7 mouse cellular contexts compared by ENCODE assay signal in the genomic region with DNA sequence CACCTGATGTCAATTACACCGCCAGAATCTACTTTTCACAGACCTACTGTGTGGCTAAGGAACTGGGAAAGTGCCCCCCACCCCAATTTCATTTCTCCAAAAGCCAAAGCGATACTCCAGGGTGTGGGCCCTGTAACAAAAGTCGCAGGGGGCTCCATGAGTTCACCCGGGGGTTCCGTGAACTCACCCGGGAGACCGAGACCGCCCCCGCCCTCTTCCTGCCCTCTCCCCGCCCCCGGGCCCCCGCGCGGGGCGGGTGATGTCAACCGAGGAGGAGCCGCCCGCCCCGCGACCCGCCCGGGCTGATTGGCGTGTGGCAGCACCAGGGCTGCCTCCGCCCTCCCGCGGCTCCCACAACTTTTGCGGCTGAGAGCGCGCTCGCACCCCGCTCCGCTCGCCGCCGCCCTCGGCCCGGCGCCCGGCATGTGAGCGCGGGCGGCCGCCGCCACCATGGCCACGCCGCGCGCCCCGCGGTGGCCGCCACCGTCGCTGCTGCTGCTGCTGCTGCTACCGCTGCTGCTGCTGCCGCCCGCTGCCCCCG. TPM values are rescaled to one million over a fixed set of nuclear protein-coding genes. Genes with fewer than 3 reads are reported as not detected.
DNase-seq lines count a peak whose midpoint lies in the region; ATAC-seq and TF ChIP-seq lines count a peak whose summit lies in the region.

A gene (plus strand): TSS at position 209 of the 541 bp plus-strand sequence.

- H3K27ac ChIP-seq in midbrain, embryonic 10.5 days (replicated peaks) = peak within 1 kb of the TSS; percentile 97
- peak within 1 kb of the TSS; percentile 61 for H3K27ac ChIP-seq in small intestine, adult 2 months (ENCODE audit: insufficient read depth, low read depth, low read length)

- 1% methylated on average over 56 of the region's 57 CpGs for WGBS in midbrain, embryonic 10.5 days
- 2% methylated on average over 57 of the region's 57 CpGs for WGBS in small intestine, adult 2 months

- H3K4me1 ChIP-seq in midbrain, embryonic 10.5 days = peaks cover 73% of the 10 kb centered on the region
- no peaks in the 10 kb centered on the region; the same call in 1 of the 2 replicates for H3K4me1 ChIP-seq in small intestine, adult 2 months (ENCODE audit: control insufficient read depth, insufficient read depth, insufficient read length, low read length)

- no peaks in the 10 kb centered on the region for H3K9me3 ChIP-seq in midbrain, embryonic 10.5 days (replicated peaks)

- no peaks in the 10 kb centered on the region for H3K27me3 ChIP-seq in midbrain, embryonic 10.5 days (ENCODE audit: low read depth, poor library complexity, severe bottlenecking)
- no peaks in the 10 kb centered on the region; the same call in 1 of the 2 replicates for H3K27me3 ChIP-seq in small intestine, adult 2 months (ENCODE audit: control insufficient read depth, insufficient read depth, low read length)

- TF ChIP-seq POLR2A in small intestine, adult 2 months (IDR thresholded peaks at IDR 0.05; ENCODE audit: low read depth, low read length) = no peak; the same call in 1 of the 2 replicates

- peak; percentile 46 for ATAC-seq in inflammation-experienced regulatory T-cells, adult 6 months

- no peak for TF ChIP-seq CTCF in small intestine, adult 2 months (IDR thresholded peaks at IDR 0.05; ENCODE audit: extremely low read depth, insufficient read length, insufficient replicate concordance, low read depth, low read length)

- peak within 1 kb of the TSS; percentile 93 for H3K4me3 ChIP-seq in midbrain, embryonic 10.5 days
- peak within 1 kb of the TSS; percentile 84 for H3K4me3 ChIP-seq in small intestine, adult 2 months (ENCODE audit: low read depth, low read length)

- DNase-seq in adrenal gland, adult 8-10 months = peak; percentile 74
- DNase-seq in embryo, embryonic 10 days (ENCODE audit: low spot score) = peak; percentile 80
- DNase-seq in gastrocnemius, postnatal 25 days = peak; percentile 88
- DNase-seq in left cerebral cortex, postnatal 36 days (ENCODE audit: low spot score in 2 of 2) = peak; percentile 54 to 73
- DNase-seq in midbrain, embryonic 10.5 days (ENCODE audit: low spot score) = peak; percentile 80

- intact Hi-C loops in left cerebral cortex, postnatal 36 days (cut with DNase I) = no loop called here

- H3K36me3 ChIP-seq in midbrain, embryonic 10.5 days = peaks cover 14% of the 10 kb centered on the region
- H3K36me3 ChIP-seq in small intestine, adult 2 months (ENCODE audit: control insufficient read depth, insufficient read depth, low read length) = no peaks in the 10 kb centered on the region

RNA-seq across cellular contexts. Expression of the gene that starts here (rescaled TPM):
- 10 to 100 TPM; 52.8 to 69.3 (median 61.5) TPM for total RNA-seq in adrenal gland, adult 8-10 months (2022)
- 10 to 100 TPM; 46.0 to 47.0 TPM for total RNA-seq in gastrocnemius, postnatal 25 days (2021)
- polyA plus RNA-seq in inflammation-experienced regulatory T-cells, adult 6 months (2017; shearing (Covaris generic)) = 10 to 100 TPM; 28.3 to 33.9 (median 29.1) TPM
- total RNA-seq in left cerebral cortex, postnatal 36 days (2021) = 10 to 100 TPM; 28.8 to 36.7 TPM
- polyA plus RNA-seq in midbrain, embryonic 10.5 days (2016; fragmentation: Nextera tagmentation; extraction: Ambion mirVana) = 34.3 and 45.7 TPM in 2 replicates
- 10.0 and 12.0 TPM in 2 replicates for polyA plus RNA-seq in small intestine, adult 2 months (2012; rRNA removed)

Comparison
In these comparisons a context has a peak if more than half of its experiments do, and no peak if none do; other contexts are left out.
1. Peak in every context shown above with its lines: DNase-seq, ATAC-seq, H3K4me3 ChIP-seq and H3K27ac ChIP-seq.